Mouse (Mus musculus) megakaryocyte, adult 5-6 weeks (primary cell): ENCODE results near the gene Wdr25. TPM values are rescaled to one million over a fixed set of nuclear protein-coding genes. Genes with fewer than 3 reads are reported as not detected.

ENCODE experiments used
- ATAC-seq: 2 replicates; pipeline ENCODE4 v1.8.0; 2016; ENCODE audit warnings: mild to moderate bottlenecking, inconsistent platforms; ENCODE audit not compliant: poor library complexity, severe bottlenecking
- total RNA-seq, 2 experiments: library from RNA; stranded (forward) in 1 of 2; stranded (reverse) in 1 of 2; fragments of 153-499, 151-499 nt in 1 of 2; fragments of 221-1000, 200-1000 nt in 1 of 2; gene quantifications; 2 replicates each; pipeline versions ENCODE4 v1.2.3 to v1.2.4; 2015 to 2017

The Wdr25 gene
- total RNA-seq, 2 experiments from 2014 or later, result 1.5 to 3.9 TPM

GRCm38 (mm10) chr12:108893715-108894431 lies 442 bp downstream of the Wdr25 start, which contains the start of gene Wars:
Gene Wars (minus strand): TSS chr12:108894174.
- peak; percentile 96 for ATAC-seq

GRCm38 (mm10) chr12:108894432-108894816 lies 993 bp downstream of the Wdr25 start:
- no peak for ATAC-seq

GRCm38 (mm10) chr12:108896006-108896405 lies 2.6 kb downstream of the Wdr25 start:
- no peak for ATAC-seq

GRCm38 (mm10) chr12:108901346-108901745 lies 7.9 kb downstream of the Wdr25 start:
- no peak for ATAC-seq

- peak; percentile 90 for ATAC-seq
These were observed 9.5 kb downstream of the Wdr25 start for GRCm38 (mm10) chr12:108902940-108903339.

GRCm38 (mm10) chr12:108903600-108904275 lies 10.3 kb downstream of the Wdr25 start:
- peak; percentile 50 for ATAC-seq

- no peak for ATAC-seq
These were observed 10.8 kb downstream of the Wdr25 start for GRCm38 (mm10) chr12:108904276-108904653.

DNA sequence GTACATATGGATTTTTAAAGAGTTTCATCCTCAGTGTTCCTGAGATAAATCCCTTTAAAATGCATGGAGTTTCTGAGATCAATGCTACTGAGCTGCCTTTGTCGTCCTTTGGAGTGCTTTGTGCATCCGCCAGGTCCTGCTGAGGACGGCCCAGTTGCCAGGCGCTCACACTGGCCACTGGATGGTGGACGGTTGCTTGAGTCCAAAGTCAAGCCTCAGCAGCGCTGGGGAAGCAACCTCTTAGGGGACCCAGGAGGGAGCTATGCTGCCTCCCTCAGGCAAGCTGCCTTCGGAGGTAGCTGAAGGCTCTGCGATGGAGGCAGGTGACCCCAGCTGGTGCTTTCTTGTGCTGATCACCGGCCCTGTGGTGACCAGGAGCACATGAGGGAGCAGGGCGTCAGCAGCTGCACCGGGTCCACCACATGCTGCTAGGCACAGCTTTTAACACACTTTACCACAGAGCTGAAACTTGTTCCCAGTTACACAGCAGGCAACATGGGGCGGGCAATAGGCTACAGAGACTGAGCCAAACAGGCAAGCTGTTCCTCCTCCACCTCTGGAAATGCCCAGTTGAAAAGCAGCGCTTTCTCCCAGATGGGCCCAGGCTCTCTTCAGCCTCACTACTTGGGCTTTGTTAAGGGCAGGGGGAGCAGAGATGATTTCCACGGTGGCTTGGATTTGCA lies 12.3 kb downstream of the Wdr25 start:
- ATAC-seq, result no peak

DNA sequence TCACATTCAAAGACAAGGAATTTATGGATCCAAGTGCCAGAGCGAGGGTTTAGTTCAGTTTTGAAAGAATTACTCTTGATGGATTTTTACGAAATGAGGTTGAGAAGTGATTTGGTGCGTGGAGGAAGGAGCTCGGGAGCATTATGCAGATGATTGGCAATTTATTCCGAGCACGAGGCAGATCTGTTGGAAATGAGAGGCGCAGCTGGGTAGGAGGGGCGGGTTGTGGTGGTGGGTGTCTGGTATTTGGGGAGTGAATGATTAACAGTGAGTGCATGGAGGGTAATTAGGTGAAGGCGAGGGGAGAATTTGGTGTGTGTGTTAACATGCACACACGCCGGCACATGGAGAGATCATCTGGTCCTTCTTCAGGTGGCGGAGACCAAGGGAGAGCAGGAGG lies 13.0 kb downstream of the Wdr25 start:
- ATAC-seq, result no peak

DNA sequence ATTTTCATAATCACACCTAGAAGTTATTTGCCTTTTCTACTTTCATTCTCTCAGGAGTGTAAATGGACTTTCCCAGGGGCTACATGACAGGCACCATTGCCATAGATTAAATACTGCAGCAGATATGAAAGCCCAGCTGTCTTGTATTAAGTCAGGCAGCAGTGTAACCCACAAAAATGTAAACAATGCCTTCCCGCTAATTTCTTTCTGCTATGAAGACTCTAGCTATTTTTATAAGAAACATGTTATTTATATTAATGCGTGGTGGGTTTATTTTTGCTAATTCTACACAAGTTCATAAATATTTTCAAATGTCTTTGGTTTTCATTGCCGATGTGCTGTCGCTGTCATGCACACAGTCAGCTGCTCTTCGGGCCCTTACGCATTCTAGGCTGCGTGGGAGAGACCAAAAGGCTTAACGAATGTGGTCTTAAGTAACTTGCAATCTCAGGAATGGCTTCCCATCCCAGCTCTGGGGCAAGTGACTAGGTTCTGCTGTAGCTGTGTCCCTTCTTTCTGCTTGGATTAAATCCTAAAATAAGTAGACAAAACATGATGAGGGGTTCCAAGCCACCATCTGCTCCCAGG lies 16.5 kb downstream of the Wdr25 start:
- ATAC-seq, result no peak

GRCm38 (mm10) chr12:108912442-108912841 lies 19.0 kb downstream of the Wdr25 start:
- 0 out of 2 replicates have a peak, but pooled peaks have one; percentile 14 for ATAC-seq

GRCm38 (mm10) chr12:108914198-108914597 lies 20.8 kb downstream of the Wdr25 start:
- ATAC-seq, result no peak

DNA sequence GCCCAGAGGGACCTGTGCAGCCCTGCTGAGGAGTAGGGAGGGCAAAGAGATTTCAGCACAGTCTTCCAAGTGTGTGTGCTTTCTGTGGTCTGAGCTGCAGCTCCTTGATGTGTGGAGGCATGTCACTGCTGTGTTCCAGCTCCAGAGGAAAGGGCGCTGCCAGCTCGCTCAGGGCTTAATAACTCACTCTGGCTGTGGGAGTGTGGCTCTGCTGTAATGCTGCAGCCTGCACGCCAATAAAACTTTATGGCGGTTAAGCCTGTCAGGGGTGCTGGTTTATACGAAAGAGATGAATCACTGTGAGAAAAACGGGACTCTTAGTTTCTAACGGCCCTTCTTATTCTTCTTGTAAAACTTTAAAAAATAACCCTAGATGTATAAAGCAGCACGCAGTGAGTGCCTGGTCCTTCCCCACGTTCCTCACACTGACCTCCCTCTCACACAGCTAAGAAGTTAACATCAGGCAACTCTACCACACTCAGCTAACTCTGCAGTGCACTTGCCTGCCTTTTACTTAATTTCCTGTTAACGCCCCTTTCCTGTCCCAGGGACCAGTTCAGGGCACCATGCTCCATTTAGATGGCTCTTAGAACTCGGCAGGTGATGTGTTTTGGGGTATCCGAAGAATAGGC lies 21.4 kb downstream of the Wdr25 start:
- ATAC-seq, result 0 out of 2 replicates have a peak, but pooled peaks have one; percentile 16

DNA sequence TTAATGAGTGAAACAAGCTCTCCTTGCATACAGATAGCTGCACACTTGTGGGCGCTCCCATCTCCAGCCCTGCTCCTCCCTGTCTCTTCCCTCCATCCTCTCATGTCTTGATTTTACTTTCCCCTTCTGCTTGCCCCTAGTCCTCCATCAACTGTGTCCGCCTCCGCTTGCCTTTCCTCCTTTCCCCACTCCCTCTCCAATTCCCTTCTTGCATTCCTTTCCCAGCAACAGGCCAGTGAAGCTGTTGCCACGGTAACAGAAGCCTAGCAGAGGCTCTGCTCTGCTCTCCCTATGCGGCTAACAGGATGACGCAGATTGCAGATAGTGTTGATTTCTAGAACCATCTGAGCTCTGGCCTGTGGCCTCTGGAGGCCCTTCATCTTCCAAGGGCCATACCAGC lies 22.5 kb downstream of the Wdr25 start:
- no peak for ATAC-seq

GRCm38 (mm10) chr12:108916447-108917042 lies 23.1 kb downstream of the Wdr25 start:
- ATAC-seq, result no peak

- ATAC-seq, result no peak
These were observed 24.1 kb downstream of the Wdr25 start for GRCm38 (mm10) chr12:108917509-108917908.

DNA sequence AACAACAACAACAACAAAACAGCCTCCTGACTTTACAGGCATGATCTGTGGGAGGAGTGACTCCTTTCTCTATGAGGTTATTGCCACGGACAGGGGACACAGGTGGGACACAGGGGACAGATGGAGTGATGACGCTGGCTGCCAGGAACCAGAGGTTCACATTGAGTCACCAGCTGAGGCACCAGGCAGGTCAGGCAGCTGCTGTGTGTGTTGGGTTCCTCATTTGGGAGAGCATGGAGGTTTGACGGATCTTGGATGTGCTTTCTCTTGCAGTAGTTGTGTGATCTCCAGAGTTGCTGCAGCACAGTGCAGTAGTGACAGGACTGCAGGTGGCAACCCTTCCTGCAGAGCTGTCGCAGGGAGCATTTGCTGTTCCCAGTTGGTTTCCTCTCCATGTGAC lies 25.3 kb downstream of the Wdr25 start:
- peak; percentile 59 for ATAC-seq

GRCm38 (mm10) chr12:108926606-108927111 lies 33.2 kb downstream of the Wdr25 start:
- ATAC-seq, result no peak

DNA sequence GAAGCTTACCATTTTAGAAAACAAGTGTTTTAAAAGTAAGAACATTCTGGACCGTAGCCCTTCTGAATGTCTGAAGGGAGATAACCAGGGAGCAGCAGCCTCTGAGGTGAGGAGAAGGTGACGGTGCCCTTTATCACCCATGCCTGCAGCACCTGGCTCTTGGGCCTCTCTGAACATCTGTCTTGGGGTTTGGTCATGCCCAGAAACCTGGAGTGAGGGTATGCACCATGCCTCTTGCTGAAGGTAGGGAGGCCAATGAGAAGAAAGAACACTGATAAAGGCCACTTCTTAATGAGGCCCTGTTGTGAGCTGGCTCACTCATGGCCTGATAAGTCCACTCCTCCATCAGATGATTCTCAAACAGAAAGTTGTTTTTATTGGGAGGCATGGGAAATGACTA lies 34.8 kb downstream of the Wdr25 start:
- ATAC-seq, result no peak

GRCm38 (mm10) chr12:108929475-108929874 lies 36.0 kb downstream of the Wdr25 start:
- ATAC-seq, result no peak
